Mouse (Mus musculus) lung, postnatal 4 days (tissue): Measurements from ENCODE around the gene Lrrtm4.

ENCODE experiments used
- DNase-seq, 2 experiments: peaks; one replicate each; pipeline ENCODE4 v3.0.0; 2021

Gene Lrrtm4

DNA sequence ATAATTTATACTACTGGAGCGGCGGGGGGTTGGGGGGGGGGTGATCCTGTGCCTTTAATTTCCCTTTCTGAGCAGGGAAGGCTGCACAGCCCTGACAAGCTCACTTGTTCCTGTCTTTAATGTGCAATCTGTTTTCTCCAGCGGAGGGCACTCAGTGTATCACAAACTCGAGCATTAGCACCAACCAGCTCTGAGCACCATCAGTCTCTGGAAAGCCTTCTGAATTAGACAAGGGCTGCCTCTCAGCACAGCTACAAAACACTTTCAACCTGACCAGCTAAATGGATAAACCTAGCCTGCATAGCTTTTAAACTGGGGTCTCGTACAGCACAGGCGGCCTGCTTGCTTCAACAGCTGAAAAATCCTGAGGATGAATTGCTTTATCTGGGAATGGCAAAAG lies at the start of gene Lrrtm4:
Lrrtm4 (plus strand) TSS at position 113 of the 400 bp plus-strand sequence.
- DNase-seq, result no peak

GRCm38 (mm10) chr6:80019189-80019860 lies 648 bp downstream of the Lrrtm4 start:
- DNase-seq, result no peak

- DNase-seq, result no peak
Measured at GRCm38 (mm10) chr6:80019861-80020230, 1.2 kb downstream of the Lrrtm4 start.

GRCm38 (mm10) chr6:80056849-80057248 lies 38.2 kb downstream of the Lrrtm4 start:
- no peak for DNase-seq

DNA sequence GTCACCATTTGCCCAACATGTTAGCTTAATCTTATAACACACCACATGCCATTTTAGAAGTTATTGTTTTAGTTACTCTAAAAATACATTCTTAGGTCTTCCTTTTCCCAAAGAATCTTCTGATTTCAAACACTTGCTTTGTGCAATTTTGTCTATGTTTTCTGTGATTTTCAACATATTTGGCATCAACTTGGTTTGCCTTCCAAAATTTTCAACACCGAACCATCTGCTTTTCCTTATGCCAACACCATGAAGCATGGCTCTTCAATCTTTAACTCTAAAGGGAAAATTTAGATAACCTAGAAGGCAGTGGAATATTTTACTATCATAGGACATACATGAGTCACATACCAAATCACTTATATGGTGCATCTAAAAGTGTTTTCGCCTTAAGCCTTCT lies 59.3 kb downstream of the Lrrtm4 start:
- DNase-seq, result no peak

DNA sequence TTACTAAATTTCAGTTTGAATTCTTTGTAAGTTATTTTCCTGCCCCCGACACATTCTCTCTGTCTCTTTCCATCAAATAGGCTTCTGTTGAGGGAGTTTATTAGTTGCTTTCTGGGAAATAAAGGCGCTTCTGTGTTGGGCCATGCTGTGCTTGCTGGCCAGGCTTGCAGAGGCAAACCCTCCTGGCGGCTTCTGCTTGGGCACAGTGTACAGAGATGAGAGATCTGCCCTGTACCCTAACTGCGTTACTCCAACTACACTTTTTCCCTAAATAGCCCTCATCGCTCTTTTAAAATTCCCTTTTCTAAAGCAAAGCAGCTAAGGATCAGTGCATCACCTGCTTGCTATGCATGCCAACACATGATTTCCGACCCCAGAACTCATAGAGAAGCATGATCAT lies 60.6 kb downstream of the Lrrtm4 start:
- DNase-seq, result no peak

- DNase-seq, result no peak
Measured at GRCm38 (mm10) chr6:80094909-80095308, 76.2 kb downstream of the Lrrtm4 start.

- no peak for DNase-seq
Measured at GRCm38 (mm10) chr6:80105343-80105742, 86.7 kb downstream of the Lrrtm4 start.

- no peak for DNase-seq
Measured at GRCm38 (mm10) chr6:80105843-80106242, 87.2 kb downstream of the Lrrtm4 start.

DNA sequence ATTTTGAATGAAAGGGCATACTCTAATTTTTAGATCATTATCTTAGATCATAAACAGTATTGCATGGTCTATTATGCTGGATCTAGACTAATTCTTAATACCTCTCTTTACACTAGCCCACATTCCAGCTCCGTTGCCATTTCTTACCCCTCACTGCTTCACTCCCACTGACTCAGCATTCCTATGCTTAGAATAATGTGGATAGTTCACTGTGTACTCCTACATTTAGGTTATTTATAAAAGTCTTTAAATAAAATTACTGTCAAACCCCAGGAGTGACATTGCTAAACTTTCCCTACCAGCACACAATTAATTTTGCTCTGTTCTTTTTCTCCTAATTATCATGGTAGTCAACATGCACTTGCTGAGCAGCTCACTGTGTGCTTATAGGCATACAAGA lies 107.7 kb downstream of the Lrrtm4 start:
- no peak for DNase-seq

DNA sequence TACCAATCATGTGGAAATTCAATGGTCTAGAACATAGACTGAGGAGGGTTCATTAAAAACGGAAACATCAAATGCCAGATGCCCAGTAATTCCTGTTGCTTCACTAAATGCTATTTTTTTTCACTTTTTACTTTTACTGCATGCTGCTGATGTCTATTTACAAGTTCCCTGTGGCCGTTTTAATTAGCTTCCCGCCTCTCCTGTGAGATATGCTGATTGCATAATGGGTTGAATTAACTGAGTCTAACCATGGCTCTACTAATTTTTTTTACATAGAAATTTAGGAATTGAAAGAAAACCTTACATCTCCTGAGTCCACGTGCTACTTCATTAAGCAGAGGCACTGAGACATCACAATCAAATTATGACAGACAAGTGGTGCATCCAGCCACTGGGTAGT lies 143.9 kb downstream of the Lrrtm4 start:
- no peak for DNase-seq

DNA sequence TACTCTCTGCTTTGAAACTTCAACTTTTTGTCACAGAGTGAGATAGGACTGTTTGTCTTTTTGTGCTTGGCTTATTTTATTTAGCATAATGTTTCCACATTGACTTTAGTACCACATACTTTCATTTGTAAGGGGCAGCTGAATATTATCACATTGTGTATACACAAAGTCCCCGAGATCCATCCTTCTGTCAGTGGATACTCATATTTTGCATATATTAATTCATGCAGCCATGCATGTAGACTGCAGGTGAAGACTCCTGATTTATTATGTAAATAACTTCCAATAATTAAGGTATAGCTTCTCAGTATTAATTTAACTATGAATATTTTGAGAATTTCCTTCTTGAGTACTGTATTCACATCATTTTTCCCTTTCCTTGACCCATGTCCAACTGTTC lies 163.2 kb downstream of the Lrrtm4 start:
- DNase-seq, result no peak

DNA sequence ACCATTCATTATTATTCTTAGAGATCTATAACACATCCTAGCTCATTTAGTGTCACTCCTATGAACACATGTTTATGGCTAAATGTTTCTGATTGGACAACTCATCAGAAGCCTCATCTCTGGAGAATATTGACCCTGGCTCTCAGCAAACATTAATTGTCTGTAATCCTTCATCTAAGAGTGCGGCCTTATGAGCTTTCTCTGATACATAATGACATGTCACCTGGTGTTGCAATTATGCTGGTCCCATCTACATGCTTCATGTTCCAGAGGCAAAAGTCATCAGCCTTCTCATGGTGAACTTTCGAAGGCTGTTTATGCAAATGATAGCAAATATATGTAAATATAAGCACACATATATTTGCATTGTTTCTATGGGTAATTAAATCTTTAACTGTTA lies 163.7 kb downstream of the Lrrtm4 start:
- no peak for DNase-seq

GRCm38 (mm10) chr6:80185489-80186113 lies 166.9 kb downstream of the Lrrtm4 start:
- DNase-seq, result no peak

DNA sequence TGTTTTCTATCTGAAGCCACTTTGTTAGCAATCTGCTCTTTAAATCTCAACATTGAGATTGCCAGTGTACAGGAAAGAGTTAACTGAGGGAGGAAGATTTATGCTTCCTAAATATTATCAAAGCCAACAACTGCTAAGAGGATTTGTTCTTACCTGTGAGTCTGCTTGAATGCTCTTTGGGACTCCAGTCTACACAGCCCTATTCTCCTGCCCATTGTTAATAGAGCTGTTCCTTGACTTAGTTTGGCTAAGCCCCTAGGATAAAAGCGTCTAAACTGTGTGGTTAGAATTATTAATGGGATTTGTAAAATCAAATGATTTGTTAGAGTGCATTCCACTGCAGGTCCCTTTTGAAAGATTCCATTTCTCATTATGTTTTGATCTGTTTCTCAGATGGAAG lies 168.1 kb downstream of the Lrrtm4 start:
- DNase-seq, result no peak

DNA sequence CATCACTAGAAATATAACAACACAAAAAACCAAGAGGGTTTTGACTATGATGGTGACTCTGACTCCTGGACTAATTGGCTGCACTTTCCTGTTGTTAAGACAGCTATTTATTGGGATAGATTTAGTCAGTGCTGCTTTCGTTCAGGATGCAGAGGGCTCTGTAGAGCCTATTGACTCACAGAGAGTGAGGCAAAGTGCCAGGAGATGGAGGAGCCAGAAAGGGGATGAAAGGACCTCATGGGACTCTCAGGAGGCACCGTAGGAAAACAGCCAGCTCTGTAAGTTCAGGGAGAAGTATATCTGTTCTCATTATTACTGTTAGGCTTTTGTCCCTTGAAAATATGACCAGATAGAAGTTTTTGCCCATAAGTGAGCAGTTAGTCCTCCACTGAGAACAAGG lies 190.8 kb downstream of the Lrrtm4 start:
- DNase-seq, result no peak

DNA sequence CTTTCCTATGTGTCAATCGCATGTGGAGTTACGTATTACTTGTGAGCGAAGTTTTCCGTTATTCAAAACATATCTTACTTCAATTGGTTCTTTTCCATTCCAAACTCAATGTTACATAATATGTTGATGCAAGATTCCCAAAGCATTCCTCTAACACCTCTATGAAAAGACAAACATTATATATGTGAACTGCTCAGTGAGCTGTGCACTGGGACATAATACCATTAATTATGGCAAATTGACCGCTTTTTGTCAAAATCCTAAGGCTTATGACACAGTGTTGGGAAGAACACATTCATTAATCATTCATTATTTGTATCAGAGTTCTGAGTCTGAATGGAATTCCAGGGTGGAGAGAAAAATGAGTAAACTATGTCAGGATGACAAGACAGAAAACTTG lies 191.6 kb downstream of the Lrrtm4 start:
- no peak for DNase-seq

DNA sequence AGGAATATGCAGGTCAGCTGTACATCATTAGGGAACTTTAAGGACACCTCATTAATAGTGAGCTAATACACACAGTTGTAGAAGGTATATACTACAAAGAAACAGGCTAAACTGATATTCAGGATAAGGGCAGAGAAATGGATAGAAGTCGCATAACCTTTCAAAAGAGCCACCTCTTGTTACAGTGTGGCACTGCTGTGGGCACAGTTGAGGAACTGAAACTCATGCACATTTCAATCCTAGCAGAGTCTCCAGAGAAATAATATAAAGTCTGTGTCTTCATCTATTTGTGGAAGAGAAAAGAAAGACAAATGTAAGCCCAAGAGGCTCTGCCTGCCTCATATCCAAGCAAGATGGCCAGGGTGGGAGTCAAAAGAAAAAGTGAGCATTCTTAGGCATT lies 242.9 kb downstream of the Lrrtm4 start:
- DNase-seq, result no peak

- no peak for DNase-seq
Measured at GRCm38 (mm10) chr6:80263972-80264371, 245.3 kb downstream of the Lrrtm4 start.

DNA sequence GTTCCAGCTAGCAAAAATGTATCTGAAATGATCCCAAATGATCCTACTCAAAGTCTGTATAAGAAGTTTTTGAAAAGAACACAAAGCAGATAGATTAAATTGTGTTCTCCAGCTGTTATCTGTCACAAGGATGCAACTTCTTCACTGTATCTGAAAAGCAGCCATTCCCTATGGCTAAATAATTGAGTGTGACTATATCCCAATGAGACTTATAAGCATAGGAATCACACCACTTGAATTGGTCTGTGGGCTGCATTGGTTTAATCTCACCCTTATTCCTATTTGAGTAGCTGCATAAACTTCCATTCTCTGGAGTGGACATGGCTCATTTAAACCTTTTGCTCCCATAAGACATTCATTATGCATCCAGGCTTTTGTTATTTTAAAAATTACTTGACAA lies 245.9 kb downstream of the Lrrtm4 start:
- no peak for DNase-seq

DNA sequence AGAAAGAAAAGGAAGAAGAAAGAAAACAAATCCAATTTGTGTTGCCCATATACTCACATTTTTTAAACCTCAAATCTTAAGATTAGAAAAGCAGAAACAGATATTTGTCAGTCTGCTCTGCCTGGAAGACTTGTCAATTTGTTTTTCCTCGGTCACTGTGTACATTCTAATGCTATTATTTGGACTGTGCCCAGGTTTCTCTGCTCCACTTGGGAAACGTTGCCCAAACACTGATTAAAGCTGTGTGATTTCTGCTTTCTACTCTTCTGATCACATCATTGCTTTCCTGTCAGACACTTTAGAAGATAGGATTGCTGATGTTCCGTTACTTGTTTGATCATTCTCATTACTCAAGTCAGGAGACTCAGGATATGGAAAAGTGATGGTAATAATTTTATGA lies 247.1 kb downstream of the Lrrtm4 start:
- no peak for DNase-seq

GRCm38 (mm10) chr6:80286968-80287367 lies 268.3 kb downstream of the Lrrtm4 start:
- no peak for DNase-seq

- no peak for DNase-seq
Measured at GRCm38 (mm10) chr6:80301871-80302270, 283.2 kb downstream of the Lrrtm4 start.

- no peak for DNase-seq
Measured at GRCm38 (mm10) chr6:80303568-80303967, 284.9 kb downstream of the Lrrtm4 start.

DNA sequence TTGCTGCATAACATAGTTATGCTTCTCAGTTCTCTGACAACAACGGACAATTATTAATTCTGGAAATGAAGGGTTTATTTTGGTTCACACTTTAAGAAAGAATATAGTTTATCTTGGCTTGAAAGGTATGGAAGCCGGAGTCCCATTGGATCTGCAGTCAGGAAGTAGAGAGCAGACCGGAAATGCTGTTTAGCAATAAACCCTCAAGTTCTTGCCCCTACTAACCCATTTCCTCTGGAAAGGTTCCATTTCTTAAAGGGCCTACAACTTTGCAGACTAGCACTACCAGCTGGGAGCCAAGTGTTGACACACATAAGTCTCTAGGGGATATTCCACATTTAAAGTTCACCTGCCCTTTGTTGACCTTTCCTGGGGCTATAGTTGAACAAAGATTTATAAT lies 309.7 kb downstream of the Lrrtm4 start:
- no peak for DNase-seq
